Mouse (Mus musculus): ENCODE results near the gene Akap7. TPM values are rescaled to one million over a fixed set of nuclear protein-coding genes. Genes with fewer than 3 reads are reported as not detected.

Akap7 gene
- total and polyA plus RNA-seq, 3 experiments = 17.2 to 59.1 (median 56.2) TPM

DNA sequence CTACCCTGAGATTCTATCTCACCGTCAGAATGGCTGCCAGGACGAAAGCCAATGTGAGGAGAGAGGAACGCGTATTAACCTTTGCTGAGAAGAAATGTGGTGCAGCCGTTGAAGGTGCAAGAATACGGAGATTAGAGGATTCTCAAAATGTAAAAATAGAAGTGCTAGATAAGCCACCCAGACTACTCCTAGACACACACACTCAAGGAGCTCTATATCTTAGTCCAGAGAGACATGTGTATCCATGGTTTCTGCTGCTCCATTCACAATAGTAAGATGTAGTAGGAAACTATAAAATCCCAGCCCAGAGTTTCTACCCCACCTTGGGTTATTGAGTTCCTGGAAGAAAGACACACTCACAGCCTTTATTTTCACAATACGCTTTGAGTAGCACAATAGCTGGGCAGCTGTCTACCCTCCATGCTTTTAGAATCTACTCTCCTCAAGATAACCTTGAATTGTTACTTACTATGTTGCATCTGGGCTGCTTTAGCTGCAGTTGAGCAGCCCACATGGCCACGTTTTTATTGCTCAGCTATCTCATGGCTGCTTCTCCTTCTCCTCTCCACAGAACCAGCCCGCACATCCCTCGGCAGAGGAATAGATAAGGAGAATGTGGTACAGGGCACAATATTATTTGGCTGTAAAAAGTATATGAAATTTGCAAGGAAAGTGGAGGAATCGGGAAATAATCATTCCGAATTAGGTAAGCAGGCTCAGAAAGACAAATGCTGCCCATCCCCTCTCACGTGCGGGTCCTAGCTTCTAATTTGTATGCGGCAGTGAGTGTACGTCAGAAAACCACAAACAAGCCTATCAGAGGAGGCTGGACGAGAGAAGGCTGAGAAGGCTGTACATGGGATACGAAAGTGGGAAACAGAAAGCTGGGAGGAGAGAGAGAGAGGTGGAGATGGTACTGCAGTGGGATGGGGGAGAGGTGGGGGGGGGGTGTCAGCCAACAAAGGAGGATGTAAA lies 162.6 kb downstream of the Akap7 start:
- 62% methylated on average over 18 of the region's 18 CpGs for WGBS
- DNase-seq = no peak
- Histone ChIP-seq H3K4me3 (no peak overlapping the region), H3K36me3 (ENCODE audit: control insufficient read depth, insufficient read depth, low read length) (no peaks in the 10 kb centered on the region), H3K79me2 (replicated peaks; ENCODE audit: control insufficient read depth, insufficient read depth, low read length) (no peaks in the 10 kb centered on the region), H3K9ac (ENCODE audit: low read depth, low read length) (no peak overlapping the region), H3K4me1 (ENCODE audit: control insufficient read depth, insufficient read depth, low read length) (no peaks in the 10 kb centered on the region), H3K27me3 (ENCODE audit: control insufficient read depth, insufficient read depth, low read length) (no peaks in the 10 kb centered on the region), H3K27ac (no peak overlapping the region)
- no peak for TF ChIP-seq POLR2A (IDR thresholded peaks at IDR 0.05; ENCODE audit: insufficient read depth, low read depth, low read length)
- TF ChIP-seq CTCF (IDR thresholded peaks at IDR 0.05) = no peak
- TF ChIP-seq EP300 (IDR thresholded peaks at IDR 0.05; ENCODE audit: insufficient read depth, low read depth, low read length) = no peak
- intact Hi-C loops (cut with DNase I) = no loop called here

DNA sequence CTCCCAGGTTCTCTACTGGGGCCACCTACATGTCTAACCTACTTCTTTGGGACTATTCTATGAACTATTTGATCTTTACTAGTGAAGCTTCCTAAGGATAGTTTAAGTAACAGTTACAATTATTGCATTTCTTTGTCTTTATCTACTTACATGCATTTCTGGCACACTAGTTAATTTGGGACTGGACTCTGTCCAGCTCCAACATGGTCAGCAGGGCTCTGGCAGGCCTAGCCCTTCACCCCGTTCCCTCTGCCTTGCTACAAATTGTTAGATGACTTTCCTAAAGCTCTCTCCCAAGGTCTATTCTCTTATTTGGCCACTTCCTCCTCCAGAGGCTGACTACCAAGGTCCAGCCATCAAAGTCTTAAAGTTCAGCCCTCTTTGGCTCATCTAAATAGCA lies 165.9 kb downstream of the Akap7 start:
- Histone ChIP-seq H3K27ac (no peak overlapping the region), H3K4me1 (ENCODE audit: control insufficient read depth, insufficient read depth, low read length) (no peaks in the 10 kb centered on the region), H3K4me3 (no peak overlapping the region), H3K36me3 (ENCODE audit: control insufficient read depth, insufficient read depth, low read length) (no peaks in the 10 kb centered on the region), H3K27me3 (ENCODE audit: control insufficient read depth, insufficient read depth, low read length) (no peaks in the 10 kb centered on the region), H3K9ac (ENCODE audit: low read depth, low read length) (no peak overlapping the region), H3K79me2 (replicated peaks; ENCODE audit: control insufficient read depth, insufficient read depth, low read length) (no peaks in the 10 kb centered on the region)
- 55% methylated on average over 1 of the region's 1 CpGs for WGBS
- intact Hi-C loops (cut with DNase I) = no loop called here
- TF ChIP-seq POLR2A (IDR thresholded peaks at IDR 0.05; ENCODE audit: insufficient read depth, low read depth, low read length) (no peak), CTCF (IDR thresholded peaks at IDR 0.05) (no peak), EP300 (IDR thresholded peaks at IDR 0.05; ENCODE audit: insufficient read depth, low read depth, low read length) (no peak)
- DNase-seq = no peak

DNA sequence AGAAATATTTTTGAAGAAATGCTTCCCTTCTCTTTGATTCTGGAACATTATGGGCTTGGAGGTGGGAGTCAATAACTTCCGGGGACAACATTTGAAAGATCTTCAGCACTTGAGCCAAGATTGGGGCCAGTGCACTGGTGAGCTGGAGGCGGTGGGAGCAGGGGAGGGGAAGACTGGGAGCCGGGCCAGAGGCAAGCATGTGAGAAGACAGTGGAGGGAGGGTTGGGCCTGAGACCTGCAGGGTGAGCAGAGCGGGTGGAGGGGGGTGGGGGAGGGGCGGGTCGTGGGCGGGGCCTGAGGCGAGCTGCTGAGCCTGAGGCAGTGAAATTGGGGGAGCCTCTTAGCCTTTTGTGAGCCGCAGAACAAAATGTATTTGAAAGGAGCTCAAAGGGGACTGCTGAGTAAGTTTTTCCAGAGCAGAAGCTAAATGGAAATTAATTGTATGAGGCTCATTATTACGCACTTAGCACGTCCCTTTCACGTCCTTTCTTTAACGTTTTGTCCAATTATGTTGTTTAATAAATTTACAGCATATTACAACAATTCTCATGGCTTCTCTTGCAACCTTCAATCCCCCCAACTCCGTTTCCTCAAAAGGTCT lies 167.4 kb downstream of the Akap7 start:
- Histone ChIP-seq H3K36me3 (ENCODE audit: control insufficient read depth, insufficient read depth, low read length) (no peaks in the 10 kb centered on the region), H3K27ac (no peak overlapping the region), H3K9ac (ENCODE audit: low read depth, low read length) (no peak overlapping the region), H3K4me1 (ENCODE audit: control insufficient read depth, insufficient read depth, low read length) (no peaks in the 10 kb centered on the region), H3K79me2 (replicated peaks; ENCODE audit: control insufficient read depth, insufficient read depth, low read length) (no peaks in the 10 kb centered on the region), H3K4me3 (no peak overlapping the region), H3K27me3 (ENCODE audit: control insufficient read depth, insufficient read depth, low read length) (no peaks in the 10 kb centered on the region)
- intact Hi-C loops (cut with DNase I) = no loop called here
- TF ChIP-seq POLR2A (IDR thresholded peaks at IDR 0.05; ENCODE audit: insufficient read depth, low read depth, low read length) (no peak), CTCF (IDR thresholded peaks at IDR 0.05) (no peak), EP300 (IDR thresholded peaks at IDR 0.05; ENCODE audit: insufficient read depth, low read depth, low read length) (no peak)
- DNase-seq = no peak
- WGBS = 38% methylated on average over 14 of the region's 14 CpGs

- no peak overlapping the region for H3K27ac ChIP-seq
- no peak for DNase-seq
- intact Hi-C loops (cut with DNase I) = no loop called here
- no peak overlapping the region for H3K4me3 ChIP-seq
- H3K27me3 ChIP-seq (ENCODE audit: control insufficient read depth, insufficient read depth, low read length) = no peaks in the 10 kb centered on the region
- 82% methylated on average over 1 of the region's 1 CpGs for WGBS
- H3K4me1 ChIP-seq (ENCODE audit: control insufficient read depth, insufficient read depth, low read length) = no peaks in the 10 kb centered on the region
- no peaks in the 10 kb centered on the region for H3K36me3 ChIP-seq (ENCODE audit: control insufficient read depth, insufficient read depth, low read length)
- no peaks in the 10 kb centered on the region for H3K79me2 ChIP-seq (replicated peaks; ENCODE audit: control insufficient read depth, insufficient read depth, low read length)
- no peak for TF ChIP-seq CTCF (IDR thresholded peaks at IDR 0.05)
- TF ChIP-seq POLR2A (IDR thresholded peaks at IDR 0.05; ENCODE audit: insufficient read depth, low read depth, low read length) = no peak
- TF ChIP-seq EP300 (IDR thresholded peaks at IDR 0.05; ENCODE audit: insufficient read depth, low read depth, low read length) = no peak
- no peak overlapping the region for H3K9ac ChIP-seq (ENCODE audit: low read depth, low read length)
These were observed 174.1 kb downstream of the Akap7 start for GRCm38 (mm10) chr10:25133581-25133980.

- TF ChIP-seq EP300 (IDR thresholded peaks at IDR 0.05; ENCODE audit: insufficient read depth, low read depth, low read length) = no peak
- TF ChIP-seq CTCF (IDR thresholded peaks at IDR 0.05) = no peak
- no peak for TF ChIP-seq POLR2A (IDR thresholded peaks at IDR 0.05; ENCODE audit: insufficient read depth, low read depth, low read length)
- Histone ChIP-seq H3K27me3 (ENCODE audit: control insufficient read depth, insufficient read depth, low read length) (no peaks in the 10 kb centered on the region), H3K36me3 (ENCODE audit: control insufficient read depth, insufficient read depth, low read length) (no peaks in the 10 kb centered on the region), H3K9ac (ENCODE audit: low read depth, low read length) (no peak overlapping the region), H3K4me3 (no peak overlapping the region), H3K27ac (no peak overlapping the region), H3K79me2 (replicated peaks; ENCODE audit: control insufficient read depth, insufficient read depth, low read length) (no peaks in the 10 kb centered on the region), H3K4me1 (ENCODE audit: control insufficient read depth, insufficient read depth, low read length) (no peaks in the 10 kb centered on the region)
- peak; percentile 30 to 63 for DNase-seq
- intact Hi-C loops (cut with DNase I) = no loop called here
- WGBS = 69% methylated on average over 5 of the region's 5 CpGs
These were observed 179.2 kb downstream of the Akap7 start for GRCm38 (mm10) chr10:25128455-25128863.

GRCm38 (mm10) chr10:25126035-25126434 lies 181.6 kb downstream of the Akap7 start:
- no peak overlapping the region for H3K4me3 ChIP-seq
- no peak for DNase-seq
- H3K4me1 ChIP-seq (ENCODE audit: control insufficient read depth, insufficient read depth, low read length) = no peaks in the 10 kb centered on the region
- H3K27ac ChIP-seq = no peak overlapping the region
- WGBS = 51% methylated on average over 2 of the region's 2 CpGs
- TF ChIP-seq EP300 (IDR thresholded peaks at IDR 0.05; ENCODE audit: insufficient read depth, low read depth, low read length) = no peak
- TF ChIP-seq CTCF (IDR thresholded peaks at IDR 0.05) = no peak
- TF ChIP-seq POLR2A (IDR thresholded peaks at IDR 0.05; ENCODE audit: insufficient read depth, low read depth, low read length) = no peak
- H3K36me3 ChIP-seq (ENCODE audit: control insufficient read depth, insufficient read depth, low read length) = no peaks in the 10 kb centered on the region
- intact Hi-C loops (cut with DNase I) = no loop called here
- no peaks in the 10 kb centered on the region for H3K27me3 ChIP-seq (ENCODE audit: control insufficient read depth, insufficient read depth, low read length)
- no peaks in the 10 kb centered on the region for H3K79me2 ChIP-seq (replicated peaks; ENCODE audit: control insufficient read depth, insufficient read depth, low read length)
- H3K9ac ChIP-seq (ENCODE audit: low read depth, low read length) = no peak overlapping the region
